Mouse (Mus musculus): ENCODE data around the gene 4930415O20Rik.
A peak's percentile ranks its signal among the peaks of the same experiment; 100 is the strongest.
"Not testable (repeated sequence)": the region's sequence is repeated elsewhere in the genome, so short reads cannot be mapped to it uniquely, and the experiment has no call there.

The 4930415O20Rik gene

GRCm38 (mm10) chr15:98568256-98569033, 2.4 kb upstream of the 4930415O20Rik start:
- DNase-seq (ENCODE audit: low read depth), result peak; percentile 46

GRCm38 (mm10) chr15:98569216-98569615, 1.6 kb upstream of the 4930415O20Rik start:
- no peak for DNase-seq (ENCODE audit: low read depth)

- DNase-seq (ENCODE audit: low read depth), result no peak
These were observed 924 bp upstream of the 4930415O20Rik start for GRCm38 (mm10) chr15:98569795-98570365.

- no peak for DNase-seq (ENCODE audit: low read depth)
These were observed 2.5 kb downstream of the 4930415O20Rik start for GRCm38 (mm10) chr15:98573293-98573692.

DNA sequence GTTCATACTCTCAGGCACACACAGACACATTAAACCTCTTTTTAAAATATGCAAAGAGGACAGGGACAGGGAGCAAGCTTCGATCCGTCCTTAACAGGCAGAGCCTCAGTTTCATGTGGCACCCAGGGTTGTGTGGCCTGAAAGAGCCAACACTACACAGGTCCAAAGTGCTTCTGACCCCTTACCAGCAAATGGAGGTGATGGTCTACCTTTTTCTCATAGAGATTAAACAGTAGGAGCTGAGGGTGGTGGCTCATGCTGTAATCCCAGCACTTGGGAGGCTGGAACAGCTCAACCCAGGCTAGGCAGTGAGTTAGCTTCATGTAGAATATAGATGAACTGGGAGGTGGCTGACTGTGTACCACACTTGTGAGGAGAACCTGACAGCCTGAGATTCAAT, 8.5 kb downstream of the 4930415O20Rik start:
- DNase-seq (ENCODE audit: low read depth), result no peak

GRCm38 (mm10) chr15:98579795-98580464, 9.1 kb downstream of the 4930415O20Rik start:
- DNase-seq (ENCODE audit: low read depth), result peak; percentile 91

DNA sequence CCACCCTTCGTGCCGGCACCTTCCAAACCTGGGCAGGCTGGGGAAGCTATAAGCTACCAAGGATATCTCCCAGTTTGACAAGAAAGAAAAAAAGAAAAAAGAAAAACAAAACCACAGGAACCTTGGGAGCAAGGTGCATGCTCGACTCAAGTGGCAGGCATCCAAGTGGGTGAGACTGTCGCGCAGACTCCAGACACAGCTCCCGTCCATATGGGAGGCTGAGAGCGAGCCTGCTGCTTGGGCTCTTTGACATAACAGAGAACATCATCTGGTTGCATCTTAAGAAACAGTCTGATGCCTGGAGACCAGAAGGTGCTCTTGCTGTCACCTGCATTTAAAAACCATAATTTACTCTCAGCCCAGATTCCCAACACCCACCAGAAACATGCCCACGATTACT, 11.6 kb downstream of the 4930415O20Rik start:
- DNase-seq (ENCODE audit: low read depth), result no peak

GRCm38 (mm10) chr15:98582996-98583395, 12.2 kb downstream of the 4930415O20Rik start:
- no peak for DNase-seq (ENCODE audit: low read depth)

GRCm38 (mm10) chr15:98585421-98585820, 14.6 kb downstream of the 4930415O20Rik start:
- DNase-seq (ENCODE audit: low read depth), result no peak

DNA sequence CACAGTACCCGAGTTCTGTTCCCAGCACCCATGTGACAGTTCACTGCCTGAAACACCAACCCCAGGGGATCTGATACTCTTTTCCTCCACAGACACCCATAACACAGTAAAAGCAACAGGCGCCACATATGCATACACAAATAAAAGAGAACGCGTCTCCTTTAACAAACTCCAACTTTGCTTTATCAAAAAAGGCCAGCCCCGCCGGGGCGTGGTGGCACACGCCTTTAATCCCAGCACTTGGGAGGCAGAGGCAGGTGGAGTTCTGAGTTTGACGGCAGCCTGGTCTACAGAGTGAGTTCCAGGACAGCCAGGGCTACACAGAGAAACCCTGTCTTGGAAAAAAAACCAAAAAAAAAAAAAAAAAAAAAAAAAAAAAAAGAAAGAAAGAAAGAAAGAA, 15.3 kb downstream of the 4930415O20Rik start:
- DNase-seq (ENCODE audit: low read depth), result not testable (repeated sequence)

DNA sequence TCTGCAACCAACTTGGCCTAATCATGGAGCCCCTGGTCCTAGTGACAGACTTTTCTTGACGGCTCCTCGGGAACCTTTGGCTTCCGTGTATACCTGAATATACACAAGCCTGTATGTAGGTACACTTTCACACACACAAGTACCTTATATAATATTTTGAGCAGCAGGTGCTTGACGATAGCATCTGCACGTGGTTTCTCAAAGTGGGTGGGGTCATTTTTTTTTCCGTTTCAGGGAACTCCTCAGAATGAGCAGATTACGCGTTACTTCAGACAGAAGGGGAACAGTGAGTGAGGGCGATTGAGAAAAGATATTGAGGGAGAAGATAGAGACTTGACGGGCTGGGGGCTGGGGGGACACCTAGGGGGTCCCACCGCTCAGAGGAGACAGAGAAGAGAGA, 16.9 kb downstream of the 4930415O20Rik start:
- DNase-seq (ENCODE audit: low read depth), result no peak

- peak; percentile 77 for DNase-seq (ENCODE audit: low read depth)
These were observed 19.0 kb downstream of the 4930415O20Rik start for GRCm38 (mm10) chr15:98589640-98590336.

GRCm38 (mm10) chr15:98591396-98591795, 20.6 kb downstream of the 4930415O20Rik start:
- DNase-seq (ENCODE audit: low read depth), result no peak

DNA sequence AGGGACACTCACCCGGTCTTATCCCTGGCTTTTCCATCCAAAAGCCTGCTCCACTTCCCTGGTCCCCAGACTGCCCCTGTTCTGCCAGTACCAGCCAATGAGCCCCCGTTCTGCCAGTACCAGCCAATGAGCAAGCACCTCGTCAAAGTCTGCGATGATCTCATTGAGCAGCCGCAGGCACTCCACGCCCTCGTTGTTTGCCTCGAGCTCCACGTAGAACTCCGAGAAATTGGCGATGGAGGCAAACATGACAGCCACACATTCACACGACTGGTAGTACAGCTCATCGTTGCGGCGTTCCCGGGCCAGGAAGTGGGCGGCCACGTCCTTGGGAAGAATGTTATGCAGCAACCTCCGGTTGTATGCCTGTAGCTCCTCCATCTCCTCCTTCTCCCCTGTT, 23.4 kb downstream of the 4930415O20Rik start:
- DNase-seq (ENCODE audit: low read depth), result no peak

- DNase-seq (ENCODE audit: low read depth), result no peak
These were observed 24.2 kb downstream of the 4930415O20Rik start for GRCm38 (mm10) chr15:98595049-98595448.

- no peak for DNase-seq (ENCODE audit: low read depth)
These were observed 25.8 kb downstream of the 4930415O20Rik start for GRCm38 (mm10) chr15:98596609-98597008.

- peak; percentile 62 for DNase-seq (ENCODE audit: low read depth)
These were observed 29.4 kb downstream of the 4930415O20Rik start for GRCm38 (mm10) chr15:98600036-98600709.

GRCm38 (mm10) chr15:98601832-98602190, 31.0 kb downstream of the 4930415O20Rik start:
- DNase-seq (ENCODE audit: low read depth), result no peak

- peak; percentile 52 for DNase-seq (ENCODE audit: low read depth)
These were observed 31.5 kb downstream of the 4930415O20Rik start for GRCm38 (mm10) chr15:98602191-98602881.

DNA sequence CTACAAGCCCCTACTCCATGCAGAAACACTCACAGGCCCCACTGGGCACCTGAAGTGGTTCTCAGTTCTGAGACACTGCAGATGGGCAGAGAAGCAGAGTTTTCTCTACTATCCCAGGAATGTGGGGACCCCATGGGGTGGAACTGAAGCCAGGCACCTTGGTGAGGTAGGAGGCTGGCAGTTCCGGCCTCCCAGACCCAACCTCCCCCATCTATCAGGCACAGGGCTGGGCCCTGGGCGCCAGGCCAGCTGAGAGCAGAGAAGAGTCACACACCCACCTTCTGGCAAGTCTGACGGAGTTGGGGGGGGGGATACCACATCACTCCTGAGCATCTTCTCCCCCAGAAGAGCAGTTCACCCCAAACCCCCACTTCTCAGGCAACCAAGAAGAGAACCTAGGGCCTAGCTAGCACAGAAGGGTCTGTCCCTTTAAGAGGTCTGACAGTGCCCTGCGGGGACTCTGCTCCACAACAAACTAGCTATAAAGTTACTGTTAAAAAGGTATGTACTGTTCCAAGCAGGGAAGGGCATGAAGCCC, 32.2 kb downstream of the 4930415O20Rik start:
- DNase-seq (ENCODE audit: low read depth), result no peak

DNA sequence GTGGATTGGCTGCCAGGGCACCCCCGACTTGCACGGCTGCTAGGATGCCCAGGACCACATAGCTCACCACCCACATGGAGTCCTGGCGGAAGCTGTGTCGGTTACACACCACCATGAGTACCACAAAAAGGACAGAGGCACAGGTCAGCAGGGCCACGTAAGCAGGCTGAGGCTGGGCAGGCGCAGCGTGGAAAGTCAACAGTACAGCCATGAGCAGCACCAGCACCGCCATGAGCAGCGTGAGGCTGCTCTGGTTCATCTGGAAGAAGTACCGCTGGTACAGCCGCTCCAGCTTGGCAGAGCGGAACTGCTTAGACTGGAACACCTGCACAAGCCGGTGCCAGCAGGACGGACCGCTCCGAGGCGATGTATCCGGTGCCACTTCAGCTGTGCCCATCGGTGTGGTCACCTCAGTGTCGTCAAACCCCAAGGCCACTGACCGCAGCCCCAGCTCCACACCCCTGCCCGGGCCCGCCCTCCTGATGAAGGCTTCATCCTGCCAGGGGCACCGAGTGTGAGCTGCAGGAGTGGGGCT, 33.3 kb downstream of the 4930415O20Rik start:
- no peak for DNase-seq (ENCODE audit: low read depth)

Measured in 416B (cell line).